Mouse (Mus musculus) thymus, postnatal 36 days (tissue): ENCODE measurements around the gene OR5BS1P.
"Not testable (repeated sequence)": the region's sequence is repeated elsewhere in the genome, so short reads cannot be mapped to it uniquely, and the experiment has no call there.

Experiments
- DNase-seq, 2 experiments: peaks; one replicate each; pipeline ENCODE4 v3.0.0; 2022; ENCODE audit warnings: mixed read lengths in 2 of 2

OR5BS1P gene

DNA sequence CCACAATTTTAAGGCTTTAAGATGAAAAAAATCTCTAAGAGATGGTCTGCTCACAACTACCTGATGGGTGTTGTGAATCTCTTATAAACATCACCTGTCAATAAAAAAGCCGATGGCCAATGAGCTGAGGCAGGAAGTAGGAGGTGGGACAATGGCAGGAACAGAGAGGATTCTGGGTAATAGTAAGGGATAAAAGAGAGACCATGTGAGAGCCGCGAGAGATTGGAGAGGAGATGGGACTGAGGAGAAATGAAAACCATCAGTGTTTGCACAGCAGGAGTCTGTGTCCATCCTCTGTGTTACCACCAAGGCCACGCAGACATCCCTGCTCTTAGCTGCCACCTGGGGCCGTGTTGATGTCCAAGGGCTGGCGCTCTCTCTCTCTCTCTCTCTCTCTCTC is 37.6 kb downstream of the OR5BS1P start:
- no peak for DNase-seq

DNA sequence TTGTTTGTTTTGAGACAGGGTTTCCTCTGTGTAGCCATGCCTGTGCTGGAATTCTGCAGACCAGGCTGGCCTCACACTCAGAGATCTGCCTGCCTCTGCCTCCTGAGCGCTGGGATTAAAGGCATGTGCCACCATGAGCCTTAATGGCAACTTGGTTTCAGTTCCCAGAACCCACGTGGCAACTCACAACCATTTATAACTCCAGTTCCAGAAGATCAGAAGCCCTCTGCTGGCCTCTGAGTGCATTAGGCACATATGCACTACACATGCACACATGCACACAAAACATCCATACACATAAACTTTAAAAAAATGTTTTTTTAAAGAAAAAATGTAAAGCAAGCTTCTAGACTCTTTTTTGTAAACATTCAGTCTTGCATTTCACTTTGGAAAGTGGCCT is 39.7 kb downstream of the OR5BS1P start:
- no peak for DNase-seq

- peak; percentile 83 to 90 for DNase-seq
These were observed 41.0 kb downstream of the OR5BS1P start for GRCm38 (mm10) chr15:98510438-98511385.

DNA sequence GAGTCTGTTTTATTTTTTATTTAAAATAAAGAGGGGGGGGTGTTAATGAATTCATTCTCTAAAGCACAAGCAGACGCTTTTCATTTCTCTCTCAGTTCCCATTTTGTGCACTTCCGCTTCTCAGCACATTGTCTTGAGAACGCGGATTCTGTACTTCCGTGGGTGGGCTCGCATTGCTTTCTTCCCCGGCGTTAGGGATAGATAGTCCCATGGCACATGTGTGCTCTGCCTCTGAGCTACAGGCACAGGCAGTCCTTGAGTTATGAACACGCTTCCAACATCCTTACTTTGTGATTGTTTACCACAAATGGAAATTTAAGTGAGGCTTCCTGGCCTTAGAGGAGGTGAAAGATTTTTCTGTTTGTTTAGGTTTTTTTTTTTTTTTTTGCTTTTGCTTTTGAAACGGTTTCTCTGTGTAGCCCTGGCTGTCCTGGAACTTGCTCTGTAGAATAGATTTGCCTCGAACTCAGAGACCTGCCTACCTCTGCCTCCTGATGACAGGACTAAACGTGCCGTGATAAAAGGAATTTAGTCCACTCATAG is 41.8 kb downstream of the OR5BS1P start:
- DNase-seq: peak; percentile 54 to 68

- DNase-seq: no peak
These were observed 42.5 kb downstream of the OR5BS1P start for GRCm38 (mm10) chr15:98512232-98512631.

DNA sequence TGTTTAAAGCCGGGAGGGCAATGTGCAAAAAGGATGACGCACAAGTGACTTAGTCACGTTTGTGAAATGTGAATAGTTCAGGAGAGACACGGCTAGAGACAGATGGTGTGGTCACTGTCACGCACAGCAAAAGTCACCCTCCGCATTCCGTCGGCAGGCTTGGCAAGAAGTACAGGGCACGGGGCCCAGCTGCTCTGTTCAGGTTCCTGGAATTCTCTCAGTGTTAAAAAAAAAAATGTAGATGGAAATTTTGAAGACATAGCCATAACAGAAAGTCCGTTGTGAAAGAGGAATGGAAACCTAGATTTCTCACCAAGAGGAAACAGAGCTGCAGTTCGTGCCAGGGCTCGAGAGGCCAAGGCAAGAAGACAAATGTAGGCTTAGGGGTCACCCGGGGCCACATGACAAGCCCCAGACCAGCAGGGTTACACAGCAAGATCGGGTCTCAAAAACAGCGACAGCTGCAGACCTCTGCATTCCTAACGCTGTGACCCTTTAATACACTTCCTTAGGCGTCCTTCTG is 43.2 kb downstream of the OR5BS1P start:
- no peak for DNase-seq

- DNase-seq: not testable (repeated sequence)
These were observed 44.0 kb downstream of the OR5BS1P start for GRCm38 (mm10) chr15:98513676-98514075.

- peak; percentile 60 to 70 for DNase-seq
These were observed 44.5 kb downstream of the OR5BS1P start for GRCm38 (mm10) chr15:98514146-98514545.

DNA sequence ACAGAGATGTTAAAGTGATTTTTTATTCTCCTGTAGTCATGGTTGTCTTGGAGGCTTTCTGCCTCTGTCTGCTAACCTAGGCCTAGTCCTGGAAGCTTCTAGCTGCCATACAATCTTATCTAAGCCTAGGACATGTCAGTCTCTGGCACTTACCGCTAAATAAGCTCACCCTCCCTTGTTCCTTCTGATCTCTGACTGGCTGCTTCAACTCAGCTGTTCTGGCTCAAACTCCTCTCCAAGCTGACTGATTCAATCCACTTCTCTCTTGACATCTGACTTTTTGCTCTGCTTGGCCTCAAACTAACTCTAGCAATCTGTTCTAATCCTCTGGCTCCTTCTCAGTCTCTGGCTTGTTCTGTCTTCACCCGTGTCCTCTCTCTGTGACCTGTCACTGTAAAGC is 45.1 kb downstream of the OR5BS1P start:
- not testable (repeated sequence) for DNase-seq

DNA sequence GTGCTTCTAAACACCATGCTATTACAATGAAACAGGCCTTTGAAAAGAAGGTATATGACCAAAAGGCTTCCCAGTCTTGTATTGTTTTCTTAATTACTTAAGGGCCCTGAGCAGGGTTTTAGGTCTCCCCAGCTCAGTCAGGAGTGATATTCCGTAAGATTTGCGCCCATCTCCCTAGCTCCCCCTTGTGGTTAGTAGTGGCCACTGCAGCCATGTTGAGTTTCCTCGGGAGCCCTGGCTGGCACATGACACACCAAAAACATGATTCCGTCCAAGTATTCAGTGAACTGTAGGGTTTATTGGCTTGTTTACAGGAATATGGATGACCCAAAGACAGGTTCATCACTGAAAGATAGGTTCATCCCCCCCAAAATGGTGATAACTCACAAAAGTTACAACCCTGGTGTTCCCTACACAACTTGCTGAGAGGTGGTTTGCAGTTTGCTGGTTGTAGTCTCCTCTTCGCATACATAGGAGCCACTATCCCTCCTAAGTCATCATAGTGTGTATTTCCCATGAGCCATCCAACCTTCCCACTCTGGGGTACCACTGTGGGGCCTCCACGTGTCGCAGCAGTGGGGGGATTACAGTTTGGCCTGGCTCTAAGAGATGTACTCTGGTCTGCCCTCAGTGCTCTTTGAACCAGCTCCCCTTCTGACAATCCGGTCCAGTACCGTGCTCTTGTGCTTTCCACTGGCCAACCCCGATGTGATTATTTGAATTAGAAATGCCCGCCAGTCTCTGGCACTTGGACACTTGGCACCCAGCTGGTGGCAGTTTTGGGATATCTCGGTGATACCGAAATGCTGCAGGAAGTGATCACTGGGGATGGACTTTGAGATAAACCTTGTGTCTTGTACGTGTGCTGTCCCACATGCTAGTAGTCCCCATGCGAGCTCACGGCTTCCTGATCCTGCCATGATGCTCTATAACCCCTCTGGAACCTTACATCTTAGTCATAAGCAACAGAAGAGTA is 48.0 kb downstream of the OR5BS1P start:
- DNase-seq: peak; percentile 60 to 67

- DNase-seq: no peak
These were observed 51.5 kb downstream of the OR5BS1P start for GRCm38 (mm10) chr15:98521245-98521644.

- no peak for DNase-seq
These were observed 56.4 kb downstream of the OR5BS1P start for GRCm38 (mm10) chr15:98526057-98526456.

DNA sequence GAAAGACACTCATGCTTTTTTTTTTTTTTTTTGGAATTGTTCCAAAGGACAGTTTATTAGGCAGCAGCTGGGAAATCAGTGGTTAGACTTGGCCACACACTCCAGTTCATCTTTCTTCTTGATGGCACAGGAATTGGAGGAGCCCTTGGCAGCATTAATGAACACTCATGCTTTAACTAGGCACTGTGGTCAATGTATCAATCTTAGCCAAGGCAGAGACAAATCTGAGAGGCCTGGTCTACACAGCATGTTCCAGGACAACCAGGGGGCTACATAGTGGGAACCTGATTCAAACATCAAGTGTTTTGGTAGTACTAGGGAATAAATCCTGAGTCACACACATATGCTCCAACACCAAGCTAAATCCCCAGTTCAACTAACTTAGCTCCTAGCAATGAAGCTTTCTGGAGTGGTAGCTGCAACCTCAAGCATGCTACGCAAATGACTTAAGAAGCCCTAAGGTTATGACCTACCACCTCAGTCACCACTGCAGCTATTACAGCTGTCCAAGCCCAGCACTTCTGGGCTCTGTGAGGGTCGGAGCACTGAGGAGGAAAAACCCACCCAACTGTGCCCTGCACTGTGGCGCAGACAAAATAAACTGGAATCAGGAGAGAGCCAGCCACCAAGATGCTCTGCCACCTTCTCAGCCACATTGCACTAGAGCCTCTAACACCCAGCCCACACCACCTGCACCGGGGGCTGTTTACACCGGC is 57.5 kb downstream of the OR5BS1P start:
- DNase-seq: no peak

- DNase-seq: no peak
These were observed 58.4 kb downstream of the OR5BS1P start for GRCm38 (mm10) chr15:98528066-98528563.
